Mouse (Mus musculus) left cerebral cortex, adult 2 months (tissue): ENCODE data around the gene Fam198b. TPM values are rescaled to one million over a fixed set of nuclear protein-coding genes. Genes with fewer than 3 reads are reported as not detected.

ENCODE experiments used
- DNase-seq, 2 experiments: peaks; one replicate each; pipeline ENCODE4 v3.0.0; 2021 to 2022; ENCODE audit warnings: low spot score in 2 of 2, mixed read lengths in 1 of 2; ENCODE audit errors: extremely low spot score in 1 of 2
- H3K27ac ChIP-seq: fragments of 200-600 bp; 2 replicates; pipeline ENCODE4 v1.8.1; 2022
- H3K4me3 ChIP-seq: fragments of 200-600 bp; 2 replicates; pipeline ENCODE4 v1.8.1; 2022
- CTCF ChIP-seq: fragments of 200-600 bp; IDR thresholded peaks from 2 replicates; pipeline ENCODE4 v1.8.1; 2022; ENCODE audit warnings: antibody characterized with exemption, mild to moderate bottlenecking, moderate library complexity
- intact Hi-C: fragments of 180-260 bp; cut with DNase I; formaldehyde crosslinking; loops from one replicate; pipeline ENCODE4 v1.15.1; 2025
- long read RNA-seq, 2 experiments: library from polyadenylated mRNA; stranded (forward); transcript quantifications; one replicate each; pipeline ENCODE4 v2.0.0; 2021; ENCODE audit warnings: borderline mapping rate in 2 of 2
- total RNA-seq, 2 experiments: library from RNA; stranded (reverse); gene quantifications; 2 replicates each; pipeline ENCODE4 v1.2.3; 2021

Gene Fam198b
- 1 to 10 TPM; 7.3 to 8.5 TPM for total RNA-seq
- long read RNA-seq, experiment 1, full-length matches to known transcripts: 2 of 9 reads
- long read RNA-seq, experiment 1, partial matches to known transcripts: 0 of 9 reads
- long read RNA-seq, experiment 1, other reads (novel, unspliced or antisense): 7 of 9 reads
- long read RNA-seq, experiment 2, partial matches to known transcripts: 0 of 1 reads
- long read RNA-seq, experiment 2, other reads (novel, unspliced or antisense): 1 of 1 reads

DNA sequence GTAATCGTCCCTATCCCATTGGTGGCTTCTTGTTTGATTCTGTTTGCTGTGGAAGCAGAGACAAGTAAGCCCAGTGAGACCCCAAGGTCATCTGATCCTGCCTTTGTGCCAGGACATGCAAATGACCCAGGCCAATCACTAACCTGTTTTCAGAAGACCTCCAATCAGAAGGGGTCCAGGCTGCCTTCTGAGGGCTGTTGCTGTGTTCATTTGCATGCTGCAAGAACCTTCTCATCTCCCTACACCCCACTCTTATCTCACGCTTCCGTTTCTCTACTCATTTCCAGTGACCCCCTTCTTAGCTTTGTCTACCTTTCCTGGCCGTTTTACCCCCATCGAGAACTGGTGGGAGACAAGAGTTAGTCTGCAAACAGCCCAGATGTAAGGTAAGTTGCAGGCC is at the start of gene Fam198b:
Gene Fam198b (plus strand): TSS at position 229 of the 400 bp plus-strand sequence.
- DNase-seq: no peak
- intact Hi-C loops: loop anchor here (5.0 kb wide), 1 partner anchor 113 kb away; no protein-coding TSS in a partner anchor
- H3K4me3 ChIP-seq: peak within 1 kb of the TSS; percentile 28
- H3K27ac ChIP-seq: peak within 1 kb of the TSS; percentile 64; the same call in 1 of the 2 replicates
- no peak for TF ChIP-seq CTCF

GRCm38 (mm10) chr3:79838751-79839150 is 45.6 kb upstream of the Fam198b start:
- peak; percentile 54 for TF ChIP-seq CTCF
- intact Hi-C loops: no loop called here
- DNase-seq: no peak
- H3K27ac ChIP-seq: no peak overlapping the region
- no peak overlapping the region for H3K4me3 ChIP-seq

- DNase-seq: no peak
- Histone ChIP-seq H3K4me3 (peak overlapping the region; percentile 70), H3K27ac (peak overlapping the region; percentile 85)
- intact Hi-C loops: no loop called here
- TF ChIP-seq CTCF: no peak
Measured at GRCm38 (mm10) chr3:79841475-79841874, 42.9 kb upstream of the Fam198b start.

- peak overlapping the region; percentile 70 for H3K4me3 ChIP-seq
- DNase-seq: no peak
- peak overlapping the region; percentile 85 for H3K27ac ChIP-seq
- TF ChIP-seq CTCF: no peak
- intact Hi-C loops: no loop called here
Measured at GRCm38 (mm10) chr3:79842165-79842564, 42.2 kb upstream of the Fam198b start.

DNA sequence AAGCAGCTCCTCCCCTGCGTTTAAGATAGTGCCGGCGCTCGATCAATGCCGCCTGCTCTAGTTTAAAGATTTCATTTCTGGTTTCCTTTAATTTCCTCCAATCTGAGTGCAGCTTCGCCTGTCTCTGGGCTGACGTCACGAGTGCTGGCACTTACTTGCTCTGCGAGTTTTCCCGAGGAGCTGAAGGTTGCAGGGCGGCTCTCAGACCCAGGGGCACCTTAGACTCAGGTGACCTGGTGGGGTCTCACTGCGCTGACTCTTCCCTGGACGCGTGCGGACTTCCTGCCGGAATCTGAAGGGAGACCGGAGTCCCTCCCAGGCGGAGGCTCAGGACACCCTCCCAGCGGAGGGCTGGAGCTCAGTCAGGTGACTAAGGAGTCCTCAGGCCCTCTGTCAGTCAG is 41.7 kb upstream of the Fam198b start:
- no peak for TF ChIP-seq CTCF
- DNase-seq: peak; percentile 64 to 67
- intact Hi-C loops: no loop called here
- Histone ChIP-seq H3K4me3 (peak overlapping the region; percentile 70), H3K27ac (peak overlapping the region; percentile 85)

DNA sequence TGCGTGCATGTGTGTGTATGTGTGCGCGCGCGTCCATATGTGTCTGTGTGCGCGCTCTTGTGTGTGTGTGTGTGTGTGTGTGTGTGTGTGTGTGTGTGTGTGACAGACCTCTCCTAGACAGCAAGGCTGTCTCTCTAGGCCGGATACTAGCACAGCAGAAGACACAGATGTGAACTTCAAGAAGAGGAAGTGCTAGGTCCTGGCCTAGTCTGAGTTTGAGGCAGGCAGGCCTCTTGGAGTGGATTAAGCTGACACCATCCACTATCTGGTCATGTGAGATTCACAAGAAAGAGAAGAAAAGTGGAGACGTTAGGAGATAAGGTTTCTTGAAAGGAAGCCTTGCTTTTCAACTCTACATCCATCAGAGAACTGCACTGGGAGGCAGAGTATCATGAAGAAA is 40.3 kb upstream of the Fam198b start:
- Histone ChIP-seq H3K4me3 (no peak overlapping the region), H3K27ac (no peak overlapping the region)
- TF ChIP-seq CTCF: no peak
- no peak for DNase-seq
- intact Hi-C loops: no loop called here

DNA sequence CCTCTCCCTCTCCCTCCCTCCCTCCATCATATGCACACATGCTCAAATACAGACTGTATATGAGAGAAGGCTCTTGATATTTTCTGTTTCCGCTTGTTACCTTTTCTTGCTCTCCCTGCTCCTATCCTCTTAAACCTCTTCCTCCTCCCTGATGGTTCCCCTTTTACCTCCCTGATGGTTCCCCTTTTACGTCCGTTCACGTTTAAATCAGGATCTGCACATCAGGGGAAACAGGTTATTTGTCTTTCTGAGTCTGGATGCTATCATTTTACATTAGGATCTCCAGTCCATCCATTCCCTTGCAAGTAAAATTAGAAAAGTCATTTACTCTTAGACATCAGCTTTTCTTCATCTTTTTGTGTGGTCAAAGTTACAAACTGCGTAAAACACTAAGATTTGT is 37.7 kb upstream of the Fam198b start:
- no peak for DNase-seq
- TF ChIP-seq CTCF: no peak
- Histone ChIP-seq H3K4me3 (no peak overlapping the region), H3K27ac (no peak overlapping the region)
- intact Hi-C loops: no loop called here

DNA sequence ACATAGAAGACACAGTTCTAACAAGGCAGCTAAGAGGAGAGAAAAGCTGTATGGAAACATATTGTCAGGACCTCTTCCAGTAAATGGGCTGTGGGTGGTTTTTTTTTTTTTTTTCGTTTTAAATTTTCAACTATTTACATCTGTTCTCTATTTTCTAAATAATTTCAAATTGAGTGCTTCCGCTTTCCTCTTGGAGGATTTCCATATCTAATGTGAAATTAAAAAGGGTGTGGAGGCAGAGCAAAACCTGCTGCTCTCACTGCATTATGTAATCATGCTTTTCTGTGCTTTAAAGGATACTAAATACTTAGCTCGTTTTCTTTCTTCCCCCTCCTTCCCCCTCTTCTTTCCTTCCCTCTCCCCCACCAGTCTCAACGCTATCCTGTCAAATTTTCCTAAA is 35.5 kb upstream of the Fam198b start:
- intact Hi-C loops: no loop called here
- DNase-seq: no peak
- no peak for TF ChIP-seq CTCF

DNA sequence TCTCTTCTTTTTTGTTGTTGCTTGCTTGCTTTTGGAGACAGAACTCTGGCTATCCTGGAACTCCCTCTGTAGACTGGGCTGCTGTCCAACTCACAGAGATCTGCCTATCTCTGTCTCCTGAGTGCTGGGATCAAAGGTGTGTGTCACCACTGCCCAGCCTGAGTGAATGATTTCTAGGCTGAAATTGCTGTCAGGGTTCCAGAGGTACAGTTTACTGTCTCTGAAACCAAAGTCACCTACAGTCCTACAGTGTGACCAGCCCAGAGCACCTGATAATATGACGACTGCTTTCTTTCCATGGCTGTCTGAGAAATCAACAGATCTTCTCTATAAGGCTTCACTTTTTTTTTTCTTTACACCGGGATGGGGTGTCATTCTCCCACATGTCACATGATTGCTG is 34.7 kb upstream of the Fam198b start:
- intact Hi-C loops: loop anchor here (10.0 kb wide), 1 partner anchor 955 kb away; the partner anchor contains the start of gene Gria2

More for the DNA sequence above, 35.5 kb upstream of the Fam198b start:
- Histone ChIP-seq H3K27ac (peak overlapping the region; percentile 13; the same call in 1 of the 2 replicates), H3K4me3 (no peak overlapping the region)

GRCm38 (mm10) chr3:79850656-79851055 is 33.7 kb upstream of the Fam198b start:
- no peak for TF ChIP-seq CTCF
- H3K4me3 ChIP-seq: no peak overlapping the region
- DNase-seq: no peak
- H3K27ac ChIP-seq: no peak overlapping the region
- intact Hi-C loops: loop anchor here (10.0 kb wide), 1 partner anchor 954 kb away; the partner anchor contains the start of gene Gria2

More for the DNA sequence above, 34.7 kb upstream of the Fam198b start:
- no peak overlapping the region for H3K4me3 ChIP-seq
- DNase-seq: no peak
- no peak for TF ChIP-seq CTCF
- H3K27ac ChIP-seq: no peak overlapping the region

- no peak for TF ChIP-seq CTCF
- intact Hi-C loops: loop anchor here (10.0 kb wide), 1 partner anchor 953 kb away; the partner anchor contains the start of gene Gria2
- no peak for DNase-seq
- Histone ChIP-seq H3K27ac (peak overlapping the region; percentile 12; the same call in 1 of the 2 replicates), H3K4me3 (no peak overlapping the region)
Measured at GRCm38 (mm10) chr3:79852108-79852507, 32.2 kb upstream of the Fam198b start.

DNA sequence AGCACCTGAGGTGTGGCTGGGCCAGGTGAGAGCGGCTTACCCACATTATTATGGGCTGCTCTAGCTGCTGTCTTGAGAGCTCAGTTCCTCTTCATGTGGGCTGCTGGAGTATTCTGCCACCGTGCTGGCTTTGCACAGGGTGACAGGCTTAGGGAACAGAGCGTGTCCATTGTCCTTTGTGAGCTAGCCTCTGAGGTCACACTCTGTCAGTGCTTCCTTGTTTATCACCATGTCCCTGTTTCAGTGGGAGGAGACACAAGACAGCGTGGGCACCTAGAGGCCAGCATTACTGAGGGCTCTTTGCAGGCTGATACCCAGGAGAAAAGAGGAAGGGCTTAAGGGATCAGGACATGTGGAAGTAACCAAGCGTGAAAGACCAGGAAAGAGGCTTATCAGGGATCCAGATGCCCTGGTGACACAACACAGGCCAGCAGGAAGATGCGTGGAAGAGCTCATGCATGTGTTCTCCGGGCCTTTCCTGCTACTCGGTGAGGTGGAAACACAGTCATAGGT is 31.6 kb upstream of the Fam198b start, which contains the start of gene Tmem144:
Gene Tmem144 (minus strand): TSS at position 120 of the 513 bp plus-strand sequence.
- no peak within 1 kb of the TSS for H3K4me3 ChIP-seq
- no peak for DNase-seq
- no peak for TF ChIP-seq CTCF
- intact Hi-C loops: loop anchor here (10.0 kb wide), 1 partner anchor 952 kb away; the partner anchor contains the start of gene Gria2
- H3K27ac ChIP-seq: peak within 1 kb of the TSS; percentile 61; the same call in 1 of the 2 replicates
